Mouse (Mus musculus) left cerebral cortex, adult 2 months (tissue): ENCODE measurements around the gene D430041D05Rik. TPM values are rescaled to one million over a fixed set of nuclear protein-coding genes. Genes with fewer than 3 reads are reported as not detected.

Experiments used
- DNase-seq, 2 experiments: peaks; one replicate each; pipeline ENCODE4 v3.0.0; 2021 to 2022; ENCODE audit warnings: low spot score in 2 of 2, mixed read lengths in 1 of 2; ENCODE audit errors: extremely low spot score in 1 of 2
- H3K27ac ChIP-seq: fragments of 200-600 bp; 2 replicates; pipeline ENCODE4 v1.8.1; 2022
- H3K4me3 ChIP-seq: fragments of 200-600 bp; 2 replicates; pipeline ENCODE4 v1.8.1; 2022
- CTCF ChIP-seq: fragments of 200-600 bp; IDR thresholded peaks from 2 replicates; pipeline ENCODE4 v1.8.1; 2022; ENCODE audit warnings: antibody characterized with exemption, mild to moderate bottlenecking, moderate library complexity
- intact Hi-C: fragments of 180-260 bp; cut with DNase I; formaldehyde crosslinking; loops from one replicate; pipeline ENCODE4 v1.15.1; 2025
- total RNA-seq, 2 experiments: library from RNA; stranded (reverse); gene quantifications; 2 replicates each; pipeline ENCODE4 v1.2.3; 2021

D430041D05Rik gene
- total RNA-seq, 2 experiments from 2014 or later: 121 to 123 TPM

GRCm38 (mm10) chr2:104251647-104252046 is 159.2 kb downstream of the D430041D05Rik start:
- no peak for TF ChIP-seq CTCF
- Histone ChIP-seq H3K4me3 (no peak overlapping the region), H3K27ac (no peak overlapping the region)
- DNase-seq: no peak
- intact Hi-C loops: no loop called here

DNA sequence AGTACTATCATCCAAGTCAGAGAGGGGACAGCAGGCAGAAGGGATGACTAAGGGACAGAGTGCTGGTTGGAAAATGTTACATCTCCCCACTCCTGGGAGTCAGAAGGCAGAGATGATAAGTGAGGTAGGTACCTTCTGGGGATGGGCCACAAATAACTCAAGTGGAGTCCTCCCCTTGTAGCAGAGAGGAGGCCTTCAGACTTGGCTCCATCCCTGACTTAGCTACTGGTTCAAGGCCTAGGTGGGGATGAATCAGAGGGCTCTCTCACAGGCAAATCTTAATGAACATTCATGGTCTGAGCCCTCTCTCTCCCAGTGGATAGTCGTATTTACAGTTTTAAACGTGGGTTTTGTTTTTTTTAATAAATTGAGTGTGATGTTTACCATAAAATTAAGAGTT is 161.0 kb downstream of the D430041D05Rik start:
- DNase-seq: no peak
- intact Hi-C loops: no loop called here
- no peak overlapping the region for H3K27ac ChIP-seq

GRCm38 (mm10) chr2:104246851-104247250 is 164.0 kb downstream of the D430041D05Rik start:
- no peak for TF ChIP-seq CTCF
- intact Hi-C loops: no loop called here
- DNase-seq: no peak
- H3K4me3 ChIP-seq: no peak overlapping the region
- no peak overlapping the region for H3K27ac ChIP-seq

More for the DNA sequence above, 161.0 kb downstream of the D430041D05Rik start:
- TF ChIP-seq CTCF: no peak
- no peak overlapping the region for H3K4me3 ChIP-seq

DNA sequence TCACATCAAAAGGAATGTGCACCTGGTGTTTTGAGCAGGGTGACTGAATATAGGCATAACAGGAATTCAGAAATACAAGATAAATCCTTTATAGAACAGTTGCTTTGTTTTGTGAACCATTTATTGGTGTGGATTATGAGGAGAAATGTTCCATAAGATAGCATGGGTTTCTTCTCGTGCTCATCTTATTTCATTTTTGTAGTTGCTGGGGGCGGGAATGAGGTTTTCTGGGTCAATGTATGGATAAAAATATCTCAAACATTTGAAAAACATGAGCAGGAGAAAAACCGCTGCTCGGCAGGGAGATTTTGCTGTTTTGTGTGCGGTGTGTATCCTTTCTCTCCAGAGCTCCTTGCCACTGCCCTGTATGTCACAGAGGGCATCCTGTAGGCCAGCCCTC is 168.8 kb downstream of the D430041D05Rik start:
- no peak for TF ChIP-seq CTCF
- peak overlapping the region; percentile 81 for H3K27ac ChIP-seq
- no peak for DNase-seq
- H3K4me3 ChIP-seq: no peak overlapping the region
- intact Hi-C loops: loop anchor here (1.0 kb wide), 1 partner anchor 78 kb away; no protein-coding TSS in a partner anchor

DNA sequence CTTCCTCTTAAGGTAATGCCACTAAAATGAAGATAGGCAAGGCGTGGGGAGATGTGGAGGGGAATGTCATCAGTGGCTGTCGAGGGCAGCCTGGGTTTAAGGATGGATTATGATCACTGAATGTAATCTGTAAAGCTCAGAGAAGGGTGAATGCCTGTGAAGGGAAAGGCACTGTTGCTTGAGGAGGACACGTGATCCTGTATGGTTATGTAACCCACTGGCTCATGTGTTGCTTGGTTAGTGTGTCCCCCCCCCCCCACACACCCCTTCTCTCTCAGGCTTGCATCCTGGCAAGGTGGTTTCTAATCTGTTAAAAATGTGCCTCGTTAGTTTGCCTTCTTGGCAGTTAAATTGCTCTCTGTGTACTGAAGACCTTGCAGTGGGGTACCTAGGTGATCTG is 173.7 kb downstream of the D430041D05Rik start:
- no peak overlapping the region for H3K4me3 ChIP-seq
- peak overlapping the region; percentile 67 for H3K27ac ChIP-seq
- no peak for TF ChIP-seq CTCF
- intact Hi-C loops: no loop called here
- no peak for DNase-seq

DNA sequence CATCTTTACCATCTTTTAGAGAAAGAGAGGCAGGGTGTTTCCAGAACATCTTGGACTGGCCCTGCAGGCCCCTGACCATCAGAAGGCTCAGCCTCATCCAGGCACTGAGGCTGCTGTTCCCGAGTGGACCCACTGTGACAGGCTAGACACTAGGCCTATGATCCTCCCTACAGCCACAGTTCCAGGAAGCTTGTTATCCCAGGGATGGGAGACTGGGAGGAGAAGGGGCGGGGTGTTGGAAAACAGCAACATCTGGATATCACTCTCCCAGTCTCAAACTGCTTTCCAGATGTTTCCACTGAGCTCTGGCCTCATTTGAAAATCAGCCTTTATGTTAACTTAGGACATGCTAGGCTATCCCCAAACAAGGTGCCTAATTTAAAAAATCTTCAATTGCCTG is 180.4 kb downstream of the D430041D05Rik start:
- H3K4me3 ChIP-seq: no peak overlapping the region

DNA sequence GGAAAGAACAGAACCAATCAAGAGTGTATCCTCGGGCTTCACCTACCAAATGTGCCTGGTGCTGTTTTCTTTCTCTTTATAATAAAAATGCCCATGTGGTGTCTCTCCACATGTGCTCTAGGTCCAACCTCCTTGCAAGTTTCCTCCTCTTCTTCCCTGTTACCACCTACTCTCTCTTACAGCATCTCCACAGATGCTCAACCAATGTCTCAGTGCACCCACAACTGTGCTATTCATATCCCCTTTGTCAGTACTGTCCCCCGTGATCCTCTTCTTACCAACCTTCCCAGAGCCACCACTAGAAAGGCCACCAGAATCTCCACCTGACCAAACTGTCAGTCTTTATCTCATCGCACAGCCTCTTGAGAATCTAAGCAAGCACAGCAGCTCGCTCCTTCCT is 184.8 kb downstream of the D430041D05Rik start:
- no peak for TF ChIP-seq CTCF
- peak overlapping the region; percentile 84 for H3K27ac ChIP-seq
- DNase-seq: no peak
- intact Hi-C loops: loop anchor here (5.0 to 10.0 kb wide), 2 partner anchors 96 to 189 kb away; partner anchors contain the start of gene D430041D05Rik
- H3K4me3 ChIP-seq: no peak overlapping the region

More for the DNA sequence above, 180.4 kb downstream of the D430041D05Rik start:
- H3K27ac ChIP-seq: no peak overlapping the region
- intact Hi-C loops: no loop called here
- no peak for DNase-seq
- no peak for TF ChIP-seq CTCF

DNA sequence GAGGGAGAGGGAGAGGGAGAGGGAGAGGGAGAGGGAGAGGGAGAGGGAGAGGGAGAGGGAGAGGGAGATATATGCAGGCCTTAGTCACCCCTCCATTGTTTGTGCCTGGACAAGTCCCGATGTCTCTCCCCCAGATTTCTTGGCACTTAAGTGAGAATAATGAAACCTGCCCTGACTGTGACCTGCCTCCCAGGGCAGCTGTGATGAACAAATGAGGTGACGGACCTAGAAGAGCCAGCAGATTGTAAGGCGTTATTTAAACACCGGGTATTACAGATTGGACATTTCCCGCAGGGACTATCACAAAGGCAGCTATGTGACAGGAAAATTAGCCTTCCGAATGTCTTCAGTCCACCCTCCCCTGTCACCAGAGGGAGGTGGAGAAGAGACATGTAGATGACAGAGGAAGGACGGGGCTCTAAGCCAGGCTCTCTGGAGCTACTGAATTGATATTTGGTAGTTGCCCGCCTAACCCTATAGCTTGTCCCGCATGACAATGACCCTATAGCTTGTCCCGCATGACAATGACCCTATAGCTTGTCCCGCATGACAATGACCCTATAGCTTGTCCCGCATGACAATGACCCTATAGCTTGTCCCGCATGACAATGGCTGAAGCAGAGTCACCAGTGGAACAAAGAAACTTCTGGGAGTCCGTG is 191.0 kb downstream of the D430041D05Rik start:
- no peak for DNase-seq
- Histone ChIP-seq H3K4me3 (no peak overlapping the region), H3K27ac (no peak overlapping the region)
- no peak for TF ChIP-seq CTCF
- intact Hi-C loops: loop anchor here (10.0 kb wide), 1 partner anchor 195 kb away; the partner anchor contains the start of gene D430041D05Rik

- intact Hi-C loops: no loop called here
- no peak for TF ChIP-seq CTCF
- H3K4me3 ChIP-seq: no peak overlapping the region
- DNase-seq: no peak
- 0 out of 2 replicates have a peak overlapping the region, but pooled peaks have one; percentile 25 for H3K27ac ChIP-seq
Observed at GRCm38 (mm10) chr2:104218588-104219065, 192.2 kb downstream of the D430041D05Rik start.

- no peak overlapping the region for H3K27ac ChIP-seq
- no peak overlapping the region for H3K4me3 ChIP-seq
- no peak for DNase-seq
- TF ChIP-seq CTCF: no peak
- intact Hi-C loops: no loop called here
Observed at GRCm38 (mm10) chr2:104218114-104218513, 192.7 kb downstream of the D430041D05Rik start.

DNA sequence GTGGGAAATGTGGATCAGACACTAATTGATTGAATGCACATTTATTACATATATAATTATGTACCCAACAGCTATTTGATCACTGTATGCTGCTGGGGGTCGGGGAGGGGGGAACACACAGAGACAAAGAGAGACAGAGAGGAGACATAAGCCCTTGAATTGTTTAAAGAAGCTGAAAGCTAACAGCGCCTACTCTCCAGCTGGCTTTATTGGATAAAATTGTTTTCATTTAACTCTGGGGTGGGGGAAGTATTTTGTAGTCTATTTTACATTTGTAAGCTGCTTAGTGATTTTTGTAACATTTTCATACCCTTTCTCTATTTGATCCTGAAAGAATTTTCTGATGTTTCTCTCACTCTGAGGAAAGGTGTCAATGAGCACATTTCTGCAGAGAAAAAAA is 201.4 kb downstream of the D430041D05Rik start:
- DNase-seq: no peak
- no peak for TF ChIP-seq CTCF
- peak overlapping the region; percentile 90; the same call in 1 of the 2 replicates for H3K27ac ChIP-seq
- H3K4me3 ChIP-seq: no peak overlapping the region
- intact Hi-C loops: no loop called here

DNA sequence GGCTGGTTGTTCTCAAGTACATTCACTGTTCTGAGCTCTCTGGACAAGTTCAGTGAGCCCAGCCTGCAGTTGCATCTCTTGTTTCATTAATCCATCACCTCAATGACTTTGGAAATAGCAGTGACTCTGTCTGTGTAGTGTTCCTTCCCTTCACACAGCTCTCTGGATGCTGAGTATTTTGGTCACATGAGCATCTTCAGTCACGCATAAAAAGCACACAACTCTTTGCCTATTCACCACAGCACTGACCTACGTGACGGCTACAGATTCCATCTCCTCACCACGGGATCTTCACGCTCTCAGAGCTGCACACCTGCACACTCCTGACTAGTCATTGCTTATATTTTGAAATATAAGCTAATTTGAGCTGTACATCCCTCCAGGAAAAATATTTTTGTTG is 202.4 kb downstream of the D430041D05Rik start:
- intact Hi-C loops: no loop called here
- no peak for DNase-seq
- Histone ChIP-seq H3K27ac (peak overlapping the region; percentile 90), H3K4me3 (no peak overlapping the region)
- no peak for TF ChIP-seq CTCF

- peak; percentile 61 to 68 for DNase-seq
- TF ChIP-seq CTCF: no peak
- H3K4me3 ChIP-seq: no peak overlapping the region
- intact Hi-C loops: no loop called here
- peak overlapping the region; percentile 90 for H3K27ac ChIP-seq
Observed at GRCm38 (mm10) chr2:104207948-104208347, 202.9 kb downstream of the D430041D05Rik start.
